ENCODE assay signal across 9 mouse cellular contexts in the genomic region with DNA sequence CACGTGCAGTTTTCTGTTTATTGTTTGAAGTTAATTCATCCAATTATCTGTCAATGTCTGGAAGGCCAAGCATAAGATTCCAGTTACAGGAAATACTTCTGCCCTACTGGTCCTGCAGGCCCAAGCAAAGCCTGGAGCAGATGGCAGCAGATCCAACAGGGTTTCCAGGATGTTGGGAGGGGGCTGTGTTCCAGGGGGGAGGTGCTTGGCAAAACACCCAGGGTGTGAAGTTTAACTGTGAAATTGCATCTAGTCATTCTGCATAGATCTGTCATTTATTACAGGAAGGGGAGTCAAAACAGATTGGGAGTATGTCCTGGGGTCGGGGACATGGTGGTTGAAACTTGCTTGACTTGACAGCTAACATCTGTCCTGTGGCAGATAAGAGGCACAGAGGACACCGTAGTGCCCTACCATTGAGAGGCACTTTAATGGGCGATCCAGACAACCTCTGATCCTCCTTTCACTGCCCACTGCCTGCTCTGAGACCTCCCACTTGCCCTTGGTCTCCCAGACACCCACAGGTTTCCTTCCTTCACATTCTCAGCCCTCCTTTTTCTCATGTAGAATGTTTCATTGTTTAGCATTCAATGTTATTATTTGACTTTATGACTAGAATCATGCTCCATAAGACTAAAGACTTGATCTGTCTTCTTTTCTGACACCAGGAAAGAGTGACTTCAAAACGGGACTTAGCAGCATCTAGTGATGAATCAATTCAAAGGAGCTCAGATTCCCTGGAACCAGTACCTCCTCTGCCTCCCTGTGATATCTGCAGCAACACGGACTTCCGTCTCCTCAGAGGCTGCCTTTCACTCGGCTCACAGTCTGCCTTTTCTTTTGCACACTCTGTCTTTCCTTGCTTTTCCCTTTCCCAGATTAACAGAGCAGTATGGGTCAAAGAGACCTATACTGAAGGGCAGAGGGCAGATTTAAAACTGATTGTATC. TPM values are rescaled to one million over a fixed set of nuclear protein-coding genes. Genes with fewer than 3 reads are reported as not detected.
DNase-seq lines count a peak whose midpoint lies in the region; ATAC-seq and TF ChIP-seq lines count a peak whose summit lies in the region.
"Had no signal": no experiment of that assay in that cellular context is flagged by ENCODE, and none has a peak within 500 bp of the region (broad histone marks: within the 10 kb centered on the region; RNA-seq: fewer than 3 reads in every experiment).

No protein-coding gene starts in this region.

- no peak overlapping the region for H3K4me3 ChIP-seq in lung, embryonic 14.5 days (ENCODE audit: low read depth, low read length)
- no peak overlapping the region for H3K4me3 ChIP-seq in forebrain, postnatal 0 days (ENCODE audit: low read depth, low read length)
- H3K4me3 ChIP-seq: embryonic facial prominence, embryonic 13.5 days had no signal

- 0 out of 2 replicates have a peak, but pooled peaks cover 4% of the 10 kb centered on the region for H3K36me3 ChIP-seq in lung, embryonic 14.5 days (ENCODE audit: insufficient read depth)
- H3K36me3 ChIP-seq in forebrain, postnatal 0 days (ENCODE audit: insufficient read depth): no peaks in the 10 kb centered on the region
- H3K36me3 ChIP-seq: embryonic facial prominence, embryonic 13.5 days had no signal

- peak; percentile 17 for DNase-seq in heart, adult 8-10 months (ENCODE audit: low spot score)
- no peak for DNase-seq in heart, adult 9 months (ENCODE audit: low spot score in 2 of 2)
- no peak for DNase-seq in lung, embryonic 14.5 days
- DNase-seq in lung, postnatal 4 days: no peak
- DNase-seq in forebrain, postnatal 0 days: peak; percentile 22
- peak; percentile 34 to 35 for DNase-seq in kidney, postnatal 36 days
- DNase-seq in spleen, postnatal 10 days (ENCODE audit: low spot score in 2 of 2): no peak
- no peak for DNase-seq in embryo, embryonic 9.5 days (ENCODE audit: extremely low spot score)

- no peaks in the 10 kb centered on the region for H3K9me3 ChIP-seq in lung, embryonic 14.5 days (ENCODE audit: low read depth, low read length)
- no peaks in the 10 kb centered on the region for H3K9me3 ChIP-seq in forebrain, postnatal 0 days (ENCODE audit: low read length)
- H3K9me3 ChIP-seq: embryonic facial prominence, embryonic 13.5 days had no signal

- H3K4me2 ChIP-seq in lung, embryonic 14.5 days: no peak overlapping the region
- H3K4me2 ChIP-seq in forebrain, postnatal 0 days (ENCODE audit: low read depth): no peak overlapping the region
- H3K4me2 ChIP-seq: embryonic facial prominence, embryonic 13.5 days had no signal

- H3K27me3 ChIP-seq in lung, embryonic 14.5 days (ENCODE audit: insufficient read depth, low read length): no peaks in the 10 kb centered on the region
- no peaks in the 10 kb centered on the region for H3K27me3 ChIP-seq in forebrain, postnatal 0 days (ENCODE audit: insufficient read depth, low read length)
- H3K27me3 ChIP-seq: embryonic facial prominence, embryonic 13.5 days had no signal

- TF ChIP-seq CTCF in lung, embryonic 14.5 days (IDR thresholded peaks at IDR 0.05; ENCODE audit: low read depth): no peak
- no peak for TF ChIP-seq CTCF in forebrain, postnatal 0 days (IDR thresholded peaks at IDR 0.05; ENCODE audit: low read depth)

- H3K4me1 ChIP-seq in lung, embryonic 14.5 days (ENCODE audit: insufficient read depth): no peaks in the 10 kb centered on the region
- no peaks in the 10 kb centered on the region; the same call in 1 of the 2 replicates for H3K4me1 ChIP-seq in forebrain, postnatal 0 days (ENCODE audit: insufficient read depth)

- 43% methylated on average over 8 of the region's 8 CpGs for WGBS in lung, embryonic 14.5 days
- 56% methylated on average over 8 of the region's 8 CpGs for WGBS in forebrain, postnatal 0 days

- ATAC-seq in lung, embryonic 14.5 days (ENCODE audit: insufficient read depth): peak; percentile 73
- ATAC-seq in forebrain, postnatal 0 days: peak; percentile 34; the same call in 1 of the 2 replicates

- H3K9ac ChIP-seq in lung, embryonic 14.5 days: no peak overlapping the region
- H3K9ac ChIP-seq in forebrain, postnatal 0 days: no peak overlapping the region
- H3K9ac ChIP-seq: embryonic facial prominence, embryonic 13.5 days had no signal

- H3K27ac ChIP-seq in lung, embryonic 14.5 days (ENCODE audit: low read depth): peak overlapping the region; percentile 34; the same call in 1 of the 2 replicates
- no peak overlapping the region for H3K27ac ChIP-seq in forebrain, postnatal 0 days (ENCODE audit: low read depth, low read length)
- H3K27ac ChIP-seq: embryonic facial prominence, embryonic 13.5 days had no signal

RNA-seq across cellular contexts. Expression of a gene that starts 47.7 kb away (rescaled TPM):
- total RNA-seq in heart, adult 8-10 months (2022): 1 to 10 TPM; 3.7 to 5.4 (median 4.2) TPM
- polyA plus RNA-seq in lung, embryonic 14.5 days (2014; fragmentation: Nextera tagmentation; extraction: Ambion mirVana): 16.2 and 16.5 TPM in 2 replicates
- 10.3 and 14.1 TPM in 2 replicates for total RNA-seq in forebrain, postnatal 0 days (2014; rRNA removed)
- polyA plus RNA-seq in forebrain, postnatal 0 days (2015; fragmentation: Nextera tagmentation; extraction: Ambion mirVana): 3.5 and 6.3 TPM in 2 replicates

Comparison
In these comparisons a context has a peak if more than half of its experiments do, and no peak if none do; other contexts are left out.
1. DNase-seq: peak in heart, adult 8-10 months (single experiment), forebrain, postnatal 0 days (single experiment) and kidney, postnatal 36 days (2 of 2); none in heart, adult 9 months (0 of 2), lung, embryonic 14.5 days (single experiment), lung, postnatal 4 days (0 of 2), spleen, postnatal 10 days (0 of 2) and embryo, embryonic 9.5 days (single experiment).